Mouse (Mus musculus) midbrain, embryonic 11.5 days (tissue): ENCODE data around the gene Ubac1. TPM values are rescaled to one million over a fixed set of nuclear protein-coding genes. Genes with fewer than 3 reads are reported as not detected.

Source experiments
- ATAC-seq: fragments of 200-750 bp; cut with Nextera tagmentation; 2 replicates; pipeline ENCODE4 v1.8.0; 2017; ENCODE audit warnings: moderate TSS enrichment, moderate library complexity; ENCODE audit not compliant: low FRiP score
- DNase-seq: peaks from one replicate; pipeline ENCODE4 v3.0.0; 2015; ENCODE audit warnings: low spot score; ENCODE audit errors: missing footprints
- H3K27ac ChIP-seq: fragments of 300-500 bp; sonication (generic); 2 replicates; pipeline ENCODE4 v1.5.1; 2014; ENCODE audit warnings: low read depth, low read length
- H3K27me3 ChIP-seq: fragments of 300-500 bp; sonication (generic); 2 replicates; pipeline ENCODE4 v1.6.1; 2014; ENCODE audit warnings: mild to moderate bottlenecking, low read length, moderate library complexity, mixed read lengths; ENCODE audit not compliant: control insufficient read depth, insufficient read depth
- H3K36me3 ChIP-seq: fragments of 300-500 bp; sonication (generic); 2 replicates; pipeline ENCODE4 v1.6.1; 2014; ENCODE audit warnings: mild to moderate bottlenecking, low read length, moderate library complexity, mixed read lengths; ENCODE audit not compliant: control insufficient read depth, insufficient read depth
- H3K4me1 ChIP-seq: fragments of 300-500 bp; sonication (generic); 2 replicates; pipeline ENCODE4 v1.6.1; 2014; ENCODE audit warnings: low read length; ENCODE audit not compliant: control insufficient read depth, insufficient read depth
- H3K4me2 ChIP-seq: fragments of 300-500 bp; sonication (generic); 2 replicates; pipeline ENCODE4 v1.6.1; 2014; ENCODE audit warnings: mild to moderate bottlenecking, moderate library complexity
- H3K4me3 ChIP-seq: fragments of 300-500 bp; sonication (generic); 2 replicates; pipeline ENCODE4 v1.5.1; 2014; ENCODE audit warnings: low read depth, low read length
- H3K9ac ChIP-seq: fragments of 300-500 bp; sonication (generic); 2 replicates; pipeline ENCODE4 v1.6.1; 2014; ENCODE audit warnings: low read length
- H3K9me3 ChIP-seq: fragments of 300-500 bp; sonication (generic); 2 replicates; pipeline ENCODE4 v1.6.1; 2016; ENCODE audit warnings: low read length; ENCODE audit not compliant: control insufficient read depth
- WGBS: fragments of 180-500 bp; shearing (Covaris S2); extraction: QIAGEN DNeasy Blood & Tissue Kit; methylation state at CpG from one replicate; pipeline ENCODE4 v1.1.7; 2014; 5-methylcytosine and 5-hydroxymethylcytosine counted together
- polyA plus RNA-seq: library from polyadenylated mRNA; unstranded; fragments of >200 nt; fragmentation: Nextera tagmentation; extraction: Ambion mirVana; gene quantifications from 2 replicates; pipeline ENCODE4 v1.2.1, GENCODE M21; 2014

The Ubac1 gene
- polyA plus RNA-seq, 1 experiment from 2014 or later, result 96.1 TPM

- Histone ChIP-seq H3K9me3 (no peaks in the 10 kb centered on the region), H3K4me2 (peak within 1 kb of the TSS; percentile 89), H3K27me3 (no peaks in the 10 kb centered on the region), H3K27ac (peak within 1 kb of the TSS; percentile 86), H3K4me3 (peak within 1 kb of the TSS; percentile 92), H3K36me3 (no peaks in the 10 kb centered on the region), H3K4me1 (peaks cover 24% of the 10 kb centered on the region), H3K9ac (peak within 1 kb of the TSS; percentile 98)
- DNase-seq, result peak; percentile 100
- under 1% methylated on average over 31 of the region's 64 CpGs for WGBS
- peak; percentile 99 for ATAC-seq
Measured at GRCm38 (mm10) chr2:25983159-25983907, 38.2 kb downstream of the Ubac1 start, which contains the start of gene Camsap1. Gene Camsap1 (minus strand): TSS chr2:25983282.

- DNase-seq (peak; percentile 97), ATAC-seq (peak; percentile 13)
- Histone ChIP-seq H3K27me3 (no peaks in the 10 kb centered on the region), H3K4me3 (peak overlapping the region; percentile 92), H3K9ac (peak overlapping the region; percentile 98), H3K4me1 (peaks cover 24% of the 10 kb centered on the region), H3K36me3 (no peaks in the 10 kb centered on the region), H3K9me3 (no peaks in the 10 kb centered on the region), H3K4me2 (peak overlapping the region; percentile 89), H3K27ac (peak overlapping the region; percentile 86)
- WGBS, result under 1% methylated on average over 73 of the region's 76 CpGs
Measured at GRCm38 (mm10) chr2:25982426-25983091, 39.0 kb downstream of the Ubac1 start.

- peak overlapping the region; percentile 92 for H3K4me3 ChIP-seq
- H3K9me3 ChIP-seq, result no peaks in the 10 kb centered on the region
- no peak for DNase-seq
- no peaks in the 10 kb centered on the region for H3K36me3 ChIP-seq
- H3K9ac ChIP-seq, result peak overlapping the region; percentile 98
- ATAC-seq, result no peak
- H3K27me3 ChIP-seq, result no peaks in the 10 kb centered on the region
- peaks cover 24% of the 10 kb centered on the region for H3K4me1 ChIP-seq
- H3K4me2 ChIP-seq, result peak overlapping the region; percentile 89
- H3K27ac ChIP-seq, result no peak overlapping the region
- WGBS, result 1% methylated on average over 16 of the region's 16 CpGs
Measured at GRCm38 (mm10) chr2:25982052-25982425, 39.5 kb downstream of the Ubac1 start.

GRCm38 (mm10) chr2:25978997-25979396 lies 42.5 kb downstream of the Ubac1 start:
- Histone ChIP-seq H3K9me3 (no peaks in the 10 kb centered on the region), H3K4me1 (peaks cover 22% of the 10 kb centered on the region), H3K4me3 (no peak overlapping the region), H3K4me2 (no peak overlapping the region), H3K27me3 (no peaks in the 10 kb centered on the region), H3K36me3 (no peaks in the 10 kb centered on the region), H3K27ac (no peak overlapping the region), H3K9ac (no peak overlapping the region)
- ATAC-seq (no peak), DNase-seq (no peak)
- WGBS, result 88% methylated on average over 4 of the region's 4 CpGs

GRCm38 (mm10) chr2:25977587-25978239 lies 43.8 kb downstream of the Ubac1 start:
- Histone ChIP-seq H3K27me3 (no peaks in the 10 kb centered on the region), H3K4me2 (no peak overlapping the region), H3K27ac (no peak overlapping the region), H3K4me1 (peaks cover 21% of the 10 kb centered on the region), H3K9ac (no peak overlapping the region), H3K36me3 (no peaks in the 10 kb centered on the region), H3K4me3 (no peak overlapping the region), H3K9me3 (no peaks in the 10 kb centered on the region)
- 87% methylated on average over 7 of the region's 7 CpGs for WGBS
- ATAC-seq, result no peak
- DNase-seq, result no peak

GRCm38 (mm10) chr2:25975141-25975770 lies 46.3 kb downstream of the Ubac1 start:
- Histone ChIP-seq H3K9ac (no peak overlapping the region), H3K9me3 (no peaks in the 10 kb centered on the region), H3K27me3 (no peaks in the 10 kb centered on the region), H3K36me3 (no peaks in the 10 kb centered on the region), H3K27ac (no peak overlapping the region), H3K4me1 (peaks cover 6% of the 10 kb centered on the region), H3K4me3 (no peak overlapping the region), H3K4me2 (no peak overlapping the region)
- WGBS, result 91% methylated on average over 4 of the region's 4 CpGs
- ATAC-seq (no peak), DNase-seq (no peak)

GRCm38 (mm10) chr2:25970426-25970825 lies 51.1 kb downstream of the Ubac1 start:
- DNase-seq (peak; percentile 39), ATAC-seq (no peak)
- peaks cover 5% of the 10 kb centered on the region; the same call in 1 of the 2 replicates for H3K36me3 ChIP-seq
- no peak overlapping the region for H3K9ac ChIP-seq
- H3K27ac ChIP-seq, result no peak overlapping the region
- H3K4me1 ChIP-seq, result no peaks in the 10 kb centered on the region
- no peak overlapping the region for H3K4me3 ChIP-seq
- WGBS, result 88% methylated on average over 2 of the region's 2 CpGs
- H3K4me2 ChIP-seq, result no peak overlapping the region
- H3K9me3 ChIP-seq, result no peaks in the 10 kb centered on the region
- no peaks in the 10 kb centered on the region for H3K27me3 ChIP-seq

- Histone ChIP-seq H3K27ac (no peak overlapping the region), H3K27me3 (no peaks in the 10 kb centered on the region), H3K9me3 (no peaks in the 10 kb centered on the region), H3K4me3 (no peak overlapping the region), H3K36me3 (peaks cover 6% of the 10 kb centered on the region; the same call in 1 of the 2 replicates), H3K9ac (no peak overlapping the region), H3K4me2 (no peak overlapping the region), H3K4me1 (no peaks in the 10 kb centered on the region)
- DNase-seq (peak; percentile 14), ATAC-seq (no peak)
- 92% methylated on average over 4 of the region's 4 CpGs for WGBS
Measured at GRCm38 (mm10) chr2:25969319-25969718, 52.2 kb downstream of the Ubac1 start.
